30 mouse cellular contexts compared by ENCODE assay signal in the genomic region with DNA sequence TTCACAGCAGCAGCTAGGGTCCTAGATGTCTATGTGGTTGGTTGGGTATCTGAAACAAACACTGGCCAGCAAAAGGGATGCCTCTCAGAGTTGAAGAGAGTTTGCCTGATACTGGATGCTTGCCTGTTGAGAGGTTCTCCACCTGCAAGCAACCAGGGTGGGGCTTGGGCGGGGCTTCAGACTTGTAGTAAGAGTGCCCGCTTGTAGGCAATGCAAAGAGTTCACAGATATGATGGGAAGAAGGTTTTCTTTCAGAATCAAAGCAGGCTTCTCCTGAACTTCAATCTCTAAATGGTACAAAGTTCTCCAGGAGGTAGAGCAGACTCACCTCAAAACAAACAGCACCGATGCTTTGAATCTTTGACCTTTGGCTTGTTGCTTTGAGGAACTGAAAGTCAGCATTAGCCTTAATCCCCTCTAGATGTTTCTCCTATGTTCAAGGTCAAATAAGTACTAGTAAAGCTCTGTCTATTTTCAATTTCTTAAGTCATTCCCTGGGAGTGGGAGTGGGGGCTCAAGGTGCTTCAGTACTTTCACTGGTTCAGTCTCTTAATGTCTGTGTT. TPM values are rescaled to one million over a fixed set of nuclear protein-coding genes. Genes with fewer than 3 reads are reported as not detected.
"Had no signal": no experiment of that assay in that cellular context is flagged by ENCODE, and none has a peak within 500 bp of the region (broad histone marks: within the 10 kb centered on the region; RNA-seq: fewer than 3 reads in every experiment).

No protein-coding gene starts in this region.

- H3K27ac ChIP-seq: gastrocnemius, adult 2 months; heart, embryonic 10.5 days; hindbrain, embryonic 10.5 days; hindbrain, embryonic 12.5 days; hindbrain, embryonic 14.5 days; kidney, embryonic 15.5 days; kidney, postnatal 0 days; limb, embryonic 13.5 days; limb, embryonic 15.5 days; liver, embryonic 12.5 days had no signal

- H3K27me3 ChIP-seq: hindbrain, embryonic 12.5 days; kidney, embryonic 15.5 days; limb, embryonic 13.5 days; limb, embryonic 15.5 days; liver, embryonic 12.5 days had no signal

- H3K36me3 ChIP-seq: heart, embryonic 10.5 days; heart, embryonic 12.5 days; hindbrain, embryonic 10.5 days; hindbrain, embryonic 12.5 days; kidney, embryonic 15.5 days; limb, embryonic 13.5 days; limb, embryonic 15.5 days; liver, embryonic 12.5 days had no signal

- H3K4me1 ChIP-seq: heart, embryonic 10.5 days; heart, embryonic 12.5 days; hindbrain, embryonic 10.5 days; hindbrain, embryonic 12.5 days; kidney, embryonic 15.5 days; liver, embryonic 12.5 days had no signal

- H3K9me3 ChIP-seq: heart, embryonic 10.5 days; heart, embryonic 12.5 days; hindbrain, embryonic 10.5 days; hindbrain, embryonic 12.5 days; kidney, embryonic 15.5 days; limb, embryonic 13.5 days; limb, embryonic 15.5 days; liver, embryonic 12.5 days had no signal

- DNase-seq: forebrain, postnatal 0 days; gastrocnemius, adult 2 months; gastrocnemius, postnatal 10 days; gastrocnemius, postnatal 25 days; heart, adult 18-20 months; heart, postnatal 10 days; heart, postnatal 4 days; kidney, adult 11 months; kidney, adult 2 months; kidney, adult 9 months; kidney, postnatal 14 days; kidney, postnatal 36 days; layer of hippocampus, adult 9-11 months; layer of hippocampus, postnatal 36 days; left cerebral cortex, postnatal 4 days had no signal

- H3K4me3 ChIP-seq: gastrocnemius, adult 2 months; heart, embryonic 10.5 days; heart, embryonic 12.5 days; hindbrain, embryonic 10.5 days; hindbrain, embryonic 12.5 days; kidney, embryonic 15.5 days; limb, embryonic 13.5 days; limb, embryonic 15.5 days; liver, embryonic 12.5 days had no signal

- ATAC-seq: forebrain, postnatal 0 days; hindbrain, embryonic 16.5 days; inflammation-experienced regulatory T-cells, adult 6 months; liver, embryonic 12.5 days had no signal

- H3K9ac ChIP-seq: forebrain, postnatal 0 days; heart, embryonic 12.5 days; hindbrain, embryonic 12.5 days; hindbrain, embryonic 14.5 days; kidney, embryonic 15.5 days; limb, embryonic 13.5 days; limb, embryonic 15.5 days; liver, embryonic 12.5 days had no signal

- H3K4me2 ChIP-seq: heart, embryonic 12.5 days; hindbrain, embryonic 12.5 days; hindbrain, embryonic 14.5 days; kidney, embryonic 15.5 days; limb, embryonic 13.5 days; limb, embryonic 15.5 days; liver, embryonic 12.5 days had no signal

RNA-seq across cellular contexts. Expression of gene Crp, which starts 12.0 kb away (rescaled TPM):
- polyA plus RNA-seq: forebrain, postnatal 0 days; heart, embryonic 14.5 days; hindbrain, embryonic 12.5 days; hindbrain, embryonic 16.5 days; inflammation-experienced regulatory T-cells, adult 6 months; kidney, adult 2 months; kidney, postnatal 0 days; large intestine, adult 2 months; limb, embryonic 11.5 days; limb, embryonic 13.5 days had no signal
